Mouse (Mus musculus): ENCODE data around the gene Ippk.

DNA sequence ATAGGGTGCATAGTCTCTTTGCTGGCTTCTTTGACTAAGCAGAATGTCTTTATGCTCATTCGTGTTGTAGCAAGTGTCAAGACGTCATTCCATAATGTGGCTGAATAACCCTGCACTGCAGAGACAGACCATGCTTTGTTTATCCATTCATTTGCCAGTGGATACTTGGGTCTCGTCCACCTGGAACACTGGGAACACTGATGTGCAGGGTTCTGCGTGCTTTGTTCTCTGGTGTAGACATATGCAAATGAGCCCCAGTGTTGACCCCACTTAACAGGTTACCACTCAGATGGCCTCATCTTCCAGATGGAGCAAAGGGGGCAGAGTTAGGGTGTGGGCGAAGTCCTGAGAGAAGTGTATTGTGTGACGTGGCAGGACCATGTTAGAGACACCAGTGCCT, 46.7 kb upstream of the Ippk start:
- TF ChIP-seq CTCF (IDR thresholded peaks at IDR 0.05; ENCODE audit: low read depth, low read length) (no peak), POLR2A (IDR thresholded peaks at IDR 0.05; ENCODE audit: borderline replicate concordance, low read depth, low read length) (no peak)
